Mouse (Mus musculus) frontal cortex, postnatal 36 days (tissue): ENCODE measurements at regions not wholly inside any gene's neighbourhood (a gene's known extent, or its start where the extent isn't known, plus 50 kb on each side); places are given as distances from the start of the nearest gene placed in this dataset.

ENCODE experiments used
- DNase-seq, 2 experiments: peaks; one replicate each; pipeline ENCODE4 v3.0.0; 2022; ENCODE audit warnings: low spot score in 2 of 2

- DNase-seq = no peak
Measured at GRCm38 (mm10) chr3:78782766-78783165, 503.6 kb downstream of the Rapgef2 start.

GRCm38 (mm10) chr3:78755686-78756476 is 530.4 kb downstream of the Rapgef2 start:
- DNase-seq = no peak

GRCm38 (mm10) chr3:78736111-78736510 is 550.2 kb downstream of the Rapgef2 start:
- DNase-seq = no peak

GRCm38 (mm10) chr3:78716691-78717090 is 569.6 kb downstream of the Rapgef2 start:
- peak; percentile 6 to 28 for DNase-seq

GRCm38 (mm10) chr3:78707687-78708086 is 578.6 kb downstream of the Rapgef2 start:
- no peak for DNase-seq

- DNase-seq = peak; percentile 28 to 38
Measured at GRCm38 (mm10) chr3:78698936-78699335, 587.4 kb downstream of the Rapgef2 start.

GRCm38 (mm10) chr3:78691499-78691898 is 594.8 kb downstream of the Rapgef2 start:
- DNase-seq = peak; percentile 14 to 33

GRCm38 (mm10) chr3:78677656-78678055 is 608.7 kb downstream of the Rapgef2 start:
- DNase-seq = no peak

- DNase-seq = no peak
Measured at GRCm38 (mm10) chr3:78676806-78677205, 609.5 kb downstream of the Rapgef2 start.

- no peak for DNase-seq
Measured at GRCm38 (mm10) chr3:78674529-78675187, 611.7 kb downstream of the Rapgef2 start.

- DNase-seq = no peak
Measured at GRCm38 (mm10) chr3:78668050-78668449, 618.3 kb downstream of the Rapgef2 start.

GRCm38 (mm10) chr3:78667374-78668023 is 618.8 kb downstream of the Rapgef2 start:
- no peak for DNase-seq

GRCm38 (mm10) chr3:78648115-78648514 is 638.2 kb downstream of the Rapgef2 start:
- no peak for DNase-seq

GRCm38 (mm10) chr3:78635386-78635785 is 650.9 kb downstream of the Rapgef2 start:
- DNase-seq = no peak

GRCm38 (mm10) chr3:78618900-78619299 is 667.4 kb downstream of the Rapgef2 start:
- peak; percentile 26 to 52 for DNase-seq

GRCm38 (mm10) chr3:78594718-78595236 is 691.5 kb downstream of the Rapgef2 start:
- no peak for DNase-seq

GRCm38 (mm10) chr3:78594305-78594704 is 692.0 kb downstream of the Rapgef2 start:
- no peak for DNase-seq

- no peak for DNase-seq
Measured at GRCm38 (mm10) chr3:78586639-78587038, 699.7 kb downstream of the Rapgef2 start.

- peak in 1 of 2 experiments; percentile 31 for DNase-seq
Measured at GRCm38 (mm10) chr3:78581868-78582267, 704.4 kb downstream of the Rapgef2 start.

- DNase-seq = no peak
Measured at GRCm38 (mm10) chr3:78581100-78581499, 705.2 kb downstream of the Rapgef2 start.

GRCm38 (mm10) chr3:78575667-78576464 is 710.5 kb downstream of the Rapgef2 start:
- no peak for DNase-seq

- no peak for DNase-seq
Measured at GRCm38 (mm10) chr3:78574807-78575206, 711.5 kb downstream of the Rapgef2 start.
